Mouse (Mus musculus) megakaryocyte, adult 5-6 weeks (primary cell): ENCODE results near the gene Fkbp14. TPM values are rescaled to one million over a fixed set of nuclear protein-coding genes. Genes with fewer than 3 reads are reported as not detected.
A peak's percentile ranks its signal among the peaks of the same experiment; 100 is the strongest.

ENCODE experiments used
- ATAC-seq: 2 replicates; pipeline ENCODE4 v1.8.0; 2016; ENCODE audit warnings: mild to moderate bottlenecking, inconsistent platforms; ENCODE audit not compliant: poor library complexity, severe bottlenecking
- total RNA-seq, 2 experiments: library from RNA; stranded (forward) in 1 of 2; stranded (reverse) in 1 of 2; fragments of 153-499, 151-499 nt in 1 of 2; fragments of 221-1000, 200-1000 nt in 1 of 2; gene quantifications; 2 replicates each; pipeline versions ENCODE4 v1.2.3 to v1.2.4; 2015 to 2017

The Fkbp14 gene
- total RNA-seq (2015) (not detected in 2 replicates), total RNA-seq (2017) (not detected in 2 replicates)

DNA sequence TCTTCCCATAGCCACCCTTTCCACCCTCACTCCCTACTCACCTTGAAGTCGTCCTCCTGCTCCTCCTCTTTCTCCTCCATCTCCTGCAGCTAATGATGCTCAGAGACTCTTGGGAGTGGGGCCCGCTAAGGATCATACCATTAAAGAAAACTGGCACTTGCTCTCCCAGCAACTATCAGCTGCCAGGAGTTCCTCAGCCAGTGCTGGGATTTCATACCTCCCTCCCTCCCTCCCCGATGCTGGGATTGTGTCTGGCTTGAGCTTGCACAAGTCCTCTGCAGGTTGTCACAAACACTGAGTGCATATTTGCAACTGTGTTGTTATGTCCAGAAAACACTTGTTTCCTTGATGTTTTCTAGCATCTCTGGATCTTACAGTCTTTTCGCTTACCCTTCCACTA is at the start of gene Fkbp14:
Gene Fkbp14 (minus strand): TSS at position 101 of the 400 bp plus-strand sequence.
- ATAC-seq, result no peak

DNA sequence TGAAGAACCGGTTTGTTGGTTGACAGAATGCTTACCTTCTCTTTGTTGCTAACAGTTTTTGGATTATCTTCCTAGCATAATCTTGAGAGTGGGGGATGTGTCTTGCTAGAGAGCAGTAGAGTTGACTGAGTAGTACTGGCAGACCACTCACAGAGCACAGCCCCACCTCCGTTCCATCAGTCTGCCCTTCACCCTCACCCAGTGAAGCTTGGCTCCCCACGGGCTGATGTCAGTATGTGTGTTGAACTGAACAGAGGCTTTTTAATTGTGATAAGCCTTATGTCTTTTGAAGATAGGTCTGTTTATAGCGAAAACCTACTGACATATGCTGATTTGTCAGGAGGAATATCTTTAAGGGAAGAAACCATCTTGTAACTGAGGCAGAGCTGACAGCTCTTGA is 46.1 kb upstream of the Fkbp14 start:
- ATAC-seq, result no peak

DNA sequence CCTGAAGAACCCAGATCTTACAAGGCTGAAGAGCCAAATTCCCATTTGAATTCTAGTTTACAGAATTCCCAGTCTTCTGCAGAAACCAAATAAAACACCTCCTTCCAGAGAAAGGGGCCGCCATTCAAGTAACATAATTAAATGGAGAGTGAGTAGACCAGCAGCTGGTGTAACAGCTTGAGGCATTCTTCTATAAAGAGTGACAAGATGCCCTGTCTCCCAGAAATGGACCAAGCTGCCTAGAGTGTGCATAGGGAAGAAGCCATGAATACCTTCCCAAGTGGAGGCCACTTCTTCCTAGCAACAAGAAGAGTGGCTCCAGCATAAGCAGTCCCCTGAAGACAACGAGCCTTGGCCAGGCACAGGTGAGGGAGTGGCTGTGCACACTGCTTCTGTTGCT is 44.8 kb upstream of the Fkbp14 start:
- no peak for ATAC-seq

DNA sequence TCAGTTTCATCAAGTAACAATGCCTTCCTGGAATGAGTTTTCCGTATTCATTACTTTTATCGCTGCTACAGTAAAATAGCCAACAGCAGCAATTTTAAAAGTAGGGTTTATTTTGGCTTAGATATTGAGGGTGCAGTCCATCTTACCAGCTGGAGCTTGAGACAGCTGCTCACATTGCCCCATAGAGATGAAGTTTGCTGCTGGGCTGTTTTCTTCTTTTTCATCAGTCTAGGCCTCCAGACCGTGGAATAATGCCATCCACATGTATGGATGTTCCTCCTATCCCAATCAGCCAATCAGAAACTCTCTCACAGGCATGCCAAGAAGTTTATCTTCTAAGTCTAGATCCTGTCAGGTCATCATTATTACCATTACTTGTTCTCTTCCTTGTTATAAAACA is 42.8 kb upstream of the Fkbp14 start:
- no peak for ATAC-seq

DNA sequence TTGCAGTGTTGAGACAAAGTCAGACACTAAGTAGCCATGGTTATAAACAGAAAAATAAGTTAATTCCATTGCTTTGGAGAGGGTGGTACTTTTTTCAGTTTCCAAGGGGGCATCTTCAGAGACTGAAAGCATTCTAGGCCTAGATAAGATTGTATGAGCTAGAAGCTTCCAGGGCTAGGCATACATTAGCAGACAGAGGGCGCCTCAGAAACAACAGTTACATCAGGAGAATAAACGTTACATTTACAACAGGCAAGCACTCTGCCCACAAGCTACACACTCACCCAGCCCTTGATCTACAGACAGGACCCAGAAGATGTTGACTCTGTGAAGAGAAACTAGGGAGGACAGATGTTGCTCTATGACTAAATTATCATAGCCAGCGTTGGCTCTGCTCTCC is 34.4 kb upstream of the Fkbp14 start:
- no peak for ATAC-seq

DNA sequence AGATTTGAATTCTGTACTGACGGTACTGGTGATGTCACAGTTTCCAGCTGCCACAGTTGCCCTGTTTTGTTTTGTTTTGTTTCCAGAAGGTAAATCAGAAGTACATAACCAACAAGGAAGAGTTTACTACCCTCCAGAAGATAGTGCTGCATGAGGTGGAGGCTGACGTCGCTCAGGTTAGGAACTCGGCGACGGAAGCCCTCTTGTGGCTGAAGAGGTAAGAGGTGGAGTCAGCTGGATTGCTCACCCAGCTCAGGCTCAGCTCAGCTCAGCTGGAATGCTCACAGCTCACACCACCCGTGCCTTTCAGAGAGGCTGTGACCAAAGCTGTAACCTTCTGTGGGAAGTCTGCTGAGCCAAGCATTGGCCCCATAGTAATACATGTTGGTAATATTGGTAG is 32.6 kb upstream of the Fkbp14 start:
- ATAC-seq, result no peak

DNA sequence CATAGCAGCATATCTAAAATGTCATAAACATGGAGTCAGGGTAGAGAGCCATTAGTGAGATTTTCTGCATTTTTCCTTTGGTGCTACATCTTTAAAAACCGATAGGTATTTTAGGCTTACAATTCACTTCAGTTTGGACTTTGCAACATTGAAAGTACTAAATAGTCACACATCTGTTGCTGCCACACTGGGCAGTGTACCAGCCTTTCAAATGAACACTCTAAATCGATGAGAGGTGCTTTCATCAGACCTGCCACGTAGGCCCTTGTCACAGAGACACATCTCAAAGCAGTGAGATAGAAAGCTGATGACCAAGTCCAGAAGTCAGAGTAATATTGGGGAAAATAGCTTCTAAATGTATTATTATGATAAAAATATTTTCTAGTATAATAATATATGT is 31.3 kb upstream of the Fkbp14 start:
- ATAC-seq, result no peak

DNA sequence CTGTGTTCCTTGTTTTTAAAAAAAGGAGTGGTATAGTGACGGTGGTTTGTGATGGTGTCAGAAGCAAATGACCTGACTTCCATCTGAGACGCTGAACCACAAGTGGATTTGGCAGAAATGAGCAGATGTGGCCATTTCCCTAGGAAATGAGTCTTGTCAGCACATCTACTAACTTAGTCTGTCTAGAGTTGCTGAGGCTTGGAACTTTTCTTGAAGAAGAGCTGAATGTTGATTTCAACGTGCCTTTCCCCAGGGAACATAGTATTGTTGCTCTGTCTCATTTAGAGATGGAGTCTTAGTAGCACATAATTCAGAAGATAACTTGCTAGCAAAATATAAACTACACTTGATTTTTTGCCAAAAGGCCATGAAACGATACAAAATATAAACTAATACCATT is 23.2 kb upstream of the Fkbp14 start:
- ATAC-seq, result no peak

DNA sequence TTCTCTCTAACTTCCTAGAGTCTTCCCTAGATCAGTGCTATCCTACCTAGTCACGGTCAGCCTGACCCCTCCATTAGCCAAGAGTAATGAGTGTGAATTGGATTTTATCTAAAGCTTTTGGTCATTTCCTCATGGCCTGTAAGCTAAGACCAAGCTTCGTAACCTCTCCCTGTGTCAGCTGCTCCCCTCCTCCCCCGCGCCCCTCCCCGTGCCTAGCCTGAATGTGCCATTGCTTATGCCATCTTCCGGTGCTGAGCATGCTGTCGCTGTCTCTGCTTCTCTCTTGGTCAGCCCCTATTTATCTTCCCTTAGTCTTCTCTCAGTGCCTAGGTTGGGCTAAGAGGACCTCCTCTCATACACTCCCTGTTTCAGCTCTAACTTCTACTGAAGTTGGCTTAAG is 22.4 kb upstream of the Fkbp14 start:
- ATAC-seq, result no peak

DNA sequence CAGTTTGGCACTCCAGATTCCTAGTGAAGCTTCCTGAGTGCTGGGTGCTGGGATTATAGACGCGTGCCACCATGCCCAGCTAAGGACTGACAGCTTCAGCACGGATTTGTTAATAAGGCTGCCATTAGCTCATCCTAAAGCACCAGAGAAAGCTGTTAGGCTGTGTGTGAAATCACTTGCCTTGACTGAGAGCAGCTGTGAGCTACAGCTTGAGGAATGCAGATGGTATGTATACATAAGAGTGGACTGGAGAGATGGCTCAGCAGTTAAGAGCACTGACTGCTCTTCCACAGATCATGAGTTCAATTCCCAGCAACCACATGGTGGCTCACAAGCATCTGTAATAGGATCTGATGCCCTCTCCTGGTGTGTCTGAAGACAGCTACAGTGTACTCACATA is 20.3 kb upstream of the Fkbp14 start:
- no peak for ATAC-seq

DNA sequence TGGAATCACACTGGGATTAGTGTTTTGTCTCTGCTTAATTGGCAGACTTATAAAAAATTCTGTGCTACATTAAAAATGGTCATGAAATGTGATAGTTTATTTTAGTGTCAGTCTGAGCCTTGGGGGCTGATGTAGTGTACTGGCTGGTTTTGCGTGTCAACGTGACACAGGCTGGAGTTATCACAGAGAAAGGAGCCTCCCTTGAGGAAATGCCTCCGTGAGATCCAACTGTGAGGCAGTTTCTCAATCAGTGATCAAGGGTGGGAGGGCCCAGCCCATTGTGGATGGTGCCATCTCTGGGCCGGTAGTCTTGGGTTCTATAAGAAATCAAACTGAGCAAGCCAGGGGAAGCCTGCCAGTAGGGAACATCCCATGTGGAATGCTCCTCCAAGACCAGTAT is 9.1 kb upstream of the Fkbp14 start:
- ATAC-seq, result no peak

DNA sequence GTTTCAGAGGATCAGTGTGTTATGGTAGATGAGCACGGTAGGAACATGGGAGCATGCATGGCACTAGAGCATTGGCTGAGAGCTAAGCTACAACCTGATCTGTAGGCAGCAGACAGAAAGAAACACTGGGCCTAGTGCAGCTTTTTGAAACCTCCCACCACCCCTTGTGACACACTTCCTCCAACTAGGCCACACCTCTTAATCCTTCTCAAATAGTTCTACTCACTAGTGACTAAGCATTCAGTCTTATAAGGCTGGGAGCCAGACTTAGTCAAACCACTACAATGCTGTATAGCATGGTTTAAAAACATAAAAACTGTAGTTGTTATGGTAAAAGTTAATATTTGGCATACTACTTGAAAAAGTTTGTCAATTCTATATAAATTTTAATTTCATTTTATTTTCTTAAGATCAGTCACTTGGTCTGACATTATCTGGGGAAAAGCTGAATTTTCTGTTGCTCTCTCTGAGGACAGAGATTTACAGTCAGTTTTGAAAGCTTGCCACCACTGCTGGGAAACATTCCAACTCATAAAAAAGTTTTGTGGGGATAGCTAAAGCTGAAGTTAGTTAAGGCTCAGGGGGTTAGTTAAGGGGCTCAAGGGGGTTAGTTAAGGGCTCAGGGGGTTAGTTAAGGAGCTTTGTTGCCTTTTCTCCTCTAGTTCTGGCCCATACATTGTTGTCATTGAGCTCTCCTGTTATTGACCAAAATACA is 7.0 kb upstream of the Fkbp14 start:
- no peak for ATAC-seq

DNA sequence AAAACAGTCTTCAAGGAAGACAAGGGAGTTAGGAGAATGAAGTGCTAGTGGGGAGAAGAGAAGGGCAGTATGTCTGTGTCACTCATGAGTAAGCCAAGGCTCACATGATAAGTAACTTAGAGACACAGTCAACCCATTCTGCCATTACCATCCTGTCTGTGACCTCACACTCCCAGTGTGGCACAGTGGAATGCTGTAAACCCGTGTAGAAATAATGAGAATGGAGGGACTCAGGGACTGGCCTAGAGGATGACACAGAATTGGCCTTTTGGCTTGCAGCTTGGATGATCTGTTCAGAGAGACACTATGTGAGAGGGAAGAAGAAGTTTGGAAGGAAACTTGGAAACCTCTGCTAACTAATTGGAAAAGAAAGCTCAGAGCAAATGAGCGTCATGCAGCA is 5.8 kb upstream of the Fkbp14 start:
- no peak for ATAC-seq

DNA sequence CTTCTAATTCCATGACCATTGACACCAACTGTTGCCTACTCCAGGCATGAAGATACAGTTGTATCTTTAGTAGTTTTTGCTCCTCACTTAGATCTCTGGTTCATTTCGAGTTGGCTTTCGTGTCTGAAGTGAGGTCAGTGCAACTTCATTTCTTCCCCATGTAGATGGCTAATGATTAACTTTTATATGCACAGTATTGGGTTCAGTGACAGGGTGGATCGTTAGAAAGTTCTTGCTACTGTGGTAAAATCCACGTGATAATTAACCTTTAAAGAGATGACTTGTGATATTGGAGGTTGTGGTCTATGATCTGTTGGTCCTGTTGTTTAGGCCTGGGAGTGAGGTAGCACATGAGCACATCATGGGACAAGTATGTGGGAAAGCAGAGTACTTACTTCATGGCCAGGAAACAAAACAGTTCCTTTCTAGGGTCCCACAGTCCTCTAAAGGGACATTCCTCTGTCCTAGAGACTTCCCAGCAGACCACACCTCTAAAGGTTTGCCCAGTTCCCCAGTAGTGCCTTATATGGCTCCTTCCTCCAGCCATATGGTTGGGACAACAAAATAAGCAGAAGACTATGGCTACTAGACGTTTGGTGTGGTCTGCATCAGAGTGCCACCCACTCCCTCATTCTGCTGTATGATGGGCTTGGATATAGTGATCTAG is 3.7 kb upstream of the Fkbp14 start:
- ATAC-seq, result no peak

DNA sequence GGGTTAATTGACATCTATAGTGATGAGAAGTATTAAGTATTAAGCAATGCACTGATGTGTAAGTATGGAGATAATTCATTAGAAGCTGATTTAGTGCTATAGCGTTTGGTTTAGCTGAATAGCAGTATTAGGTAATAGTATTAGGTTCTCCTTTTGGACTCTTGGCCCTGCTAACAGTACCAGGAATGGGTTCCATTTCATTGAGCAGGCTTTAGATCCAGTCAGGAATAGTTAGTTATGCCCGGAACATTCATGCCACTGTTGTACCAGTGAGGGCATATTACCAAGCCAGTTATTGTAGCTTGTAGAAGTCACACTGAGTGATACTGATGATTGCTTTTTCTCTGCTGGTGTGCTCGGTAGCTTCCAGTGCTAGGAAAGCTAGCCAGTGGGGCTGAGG is 603 bp upstream of the Fkbp14 start:
- no peak for ATAC-seq

DNA sequence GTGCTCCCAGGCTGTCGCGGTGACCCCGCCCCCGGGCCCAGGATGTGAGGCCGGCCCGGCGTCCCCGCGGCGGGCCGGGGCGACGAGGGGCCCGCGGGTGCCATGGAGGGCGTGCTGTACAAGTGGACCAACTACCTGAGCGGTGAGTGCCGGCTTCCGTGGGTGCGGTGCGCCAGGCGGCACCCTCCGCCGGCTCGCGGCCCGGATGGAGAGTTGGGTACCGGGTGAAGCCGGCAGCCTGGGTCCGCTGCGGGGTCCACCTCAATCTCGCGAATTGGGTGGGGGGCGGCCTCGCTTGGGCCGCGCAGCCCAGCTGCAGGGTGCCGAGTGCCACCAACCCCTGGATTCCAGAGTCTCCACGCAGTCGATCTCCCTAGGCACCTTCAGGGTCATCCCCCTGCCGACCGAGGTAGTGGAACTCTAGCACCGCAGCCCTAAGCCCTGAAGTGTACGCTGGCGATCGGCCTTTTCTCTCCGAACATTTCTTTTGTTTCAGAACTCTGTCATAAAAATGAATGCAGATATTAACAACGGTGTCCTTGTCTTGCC is 1.7 kb downstream of the Fkbp14 start:
- ATAC-seq, result no peak

DNA sequence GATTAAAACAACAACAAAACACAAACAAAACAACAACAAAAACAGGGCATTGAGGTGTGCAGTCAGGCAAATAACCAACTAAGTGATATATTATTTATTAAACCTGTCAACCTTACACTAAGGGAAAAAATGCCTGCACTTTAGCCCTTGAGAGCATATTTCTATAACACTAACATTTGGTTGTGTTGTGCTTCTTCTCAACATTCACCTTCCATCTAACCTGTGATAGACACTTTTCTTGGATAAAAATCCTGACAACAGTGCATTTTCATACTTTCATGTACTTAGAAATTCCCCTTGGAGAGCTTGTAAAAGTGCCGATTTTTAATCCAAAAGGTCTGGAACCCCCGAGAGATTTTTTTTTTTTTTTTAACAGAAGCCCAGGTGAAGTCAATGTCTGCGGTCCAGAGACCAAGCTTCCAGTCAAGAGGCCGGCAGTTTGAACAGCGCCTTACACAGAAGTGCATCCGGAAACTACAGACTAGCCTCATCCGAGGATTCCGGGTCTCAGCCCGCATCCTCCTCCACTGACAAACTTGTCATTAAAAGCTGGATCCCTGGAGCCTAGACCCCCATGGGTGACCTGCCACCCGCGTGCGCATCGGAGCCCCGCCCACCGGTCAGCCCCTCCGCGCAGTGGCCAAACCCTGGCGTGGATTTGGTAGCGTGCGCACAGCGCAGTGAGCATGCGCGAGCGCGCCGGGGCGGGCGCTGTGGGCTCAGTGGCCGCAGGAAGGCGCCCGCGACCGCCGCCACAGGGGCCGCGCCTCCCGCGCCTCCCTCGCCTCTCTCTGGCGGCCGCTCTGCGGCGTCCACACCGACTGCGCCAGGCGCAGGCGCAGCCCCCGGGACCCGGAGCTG is 2.4 kb downstream of the Fkbp14 start, which contains the start of gene Plekha8:
Gene Plekha8 (plus strand): TSS at position 643 of the 861 bp plus-strand sequence.
- peak; percentile 88 for ATAC-seq

DNA sequence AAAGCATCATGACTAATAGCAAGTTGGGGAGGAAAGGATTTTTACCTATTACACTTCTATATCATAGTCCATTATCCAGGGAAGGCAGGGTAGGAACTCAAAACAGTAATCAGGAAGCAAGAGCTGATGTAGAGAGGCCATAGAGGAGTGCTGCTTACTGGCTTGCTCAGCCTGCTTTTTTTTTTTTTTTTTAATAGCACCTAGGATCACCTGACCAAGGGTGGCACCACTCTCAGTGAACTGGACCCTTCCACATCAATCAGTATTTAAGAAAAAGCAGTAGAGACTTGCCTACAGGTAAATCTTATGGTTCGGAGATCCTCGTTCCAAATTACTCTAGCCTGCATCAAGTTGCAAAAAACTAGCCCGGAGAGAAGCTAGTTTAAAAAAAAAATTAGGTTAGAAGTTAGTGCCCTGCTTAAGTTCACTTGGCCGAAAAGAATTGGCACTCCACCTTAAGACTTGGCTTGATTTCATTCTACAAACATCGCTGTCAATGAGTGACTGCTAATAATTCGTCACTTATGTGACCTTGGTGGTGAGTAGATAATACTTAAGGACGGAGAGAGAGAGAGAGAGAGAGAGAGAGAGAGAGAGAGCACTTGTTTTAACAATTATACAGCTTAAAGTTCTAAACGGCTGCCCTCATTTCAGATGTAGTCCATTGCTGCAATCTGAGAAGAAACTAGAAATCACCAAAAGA is 3.2 kb downstream of the Fkbp14 start:
- ATAC-seq, result no peak

DNA sequence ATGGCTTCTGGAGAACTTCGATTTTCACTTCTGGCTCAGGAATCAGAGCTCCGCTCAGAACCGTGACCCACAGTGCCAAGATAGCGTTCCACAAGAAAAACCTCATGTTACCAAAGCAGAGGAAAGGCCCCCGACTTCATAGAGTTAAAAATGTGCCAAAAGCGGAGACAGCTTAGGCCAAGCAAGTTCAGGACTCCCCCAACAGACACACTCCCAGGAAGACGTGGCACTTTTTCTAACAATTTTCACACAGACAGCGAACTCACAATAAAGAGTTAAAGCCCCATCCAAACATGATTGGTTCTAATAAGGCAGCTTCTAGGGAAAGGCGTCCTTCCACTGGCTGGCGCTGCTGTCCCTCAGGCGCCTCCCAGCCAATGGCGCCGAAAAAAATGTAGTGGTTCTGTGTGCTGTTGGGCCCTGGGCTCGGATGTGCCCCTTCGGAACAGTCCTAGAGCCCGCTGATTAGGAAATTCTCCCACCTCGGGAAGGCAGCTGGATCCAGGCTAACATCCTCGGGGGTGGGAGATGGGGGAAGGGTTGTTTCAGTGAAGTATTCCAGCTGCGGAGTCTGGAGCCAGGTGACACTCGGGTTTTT is 4.1 kb downstream of the Fkbp14 start:
- ATAC-seq, result peak; percentile 69

DNA sequence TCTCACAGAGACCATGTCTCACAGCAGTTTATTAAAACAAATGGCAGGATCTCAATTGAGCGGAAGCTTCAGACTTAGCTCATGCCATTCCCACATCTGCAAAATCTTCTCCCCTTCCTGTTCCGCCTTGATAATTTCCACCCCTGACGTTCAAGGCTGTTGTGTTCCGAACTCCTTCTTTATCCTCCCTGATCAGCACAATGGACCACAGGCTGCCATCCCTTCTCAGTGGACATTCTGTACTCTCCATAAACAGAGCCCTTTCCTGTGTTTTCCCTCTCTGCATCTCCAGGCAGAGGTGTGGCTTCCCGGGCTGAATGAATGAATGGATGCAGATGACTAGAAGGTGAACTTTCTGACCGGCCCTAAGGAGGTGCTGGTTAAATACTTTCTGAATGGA is 5.3 kb downstream of the Fkbp14 start:
- ATAC-seq, result no peak
